Mouse (Mus musculus) embryonic facial prominence, embryonic 12.5 days (tissue): Measurements from ENCODE around the gene Lyg2. TPM values are rescaled to one million over a fixed set of nuclear protein-coding genes. Genes with fewer than 3 reads are reported as not detected.

Experiments
- ATAC-seq: fragments of 200-750 bp; cut with Nextera tagmentation; 2 replicates; pipeline ENCODE4 v1.8.0; 2017; ENCODE audit not compliant: insufficient number of reproducible peaks, insufficient read depth, low FRiP score, low TSS enrichment
- H3K27ac ChIP-seq: fragments of 300-500 bp; sonication (generic); 2 replicates; pipeline ENCODE4 v1.5.1; 2016; ENCODE audit warnings: mild to moderate bottlenecking
- H3K27me3 ChIP-seq: fragments of 300-500 bp; sonication (generic); 2 replicates; pipeline ENCODE4 v1.6.1; 2016; ENCODE audit warnings: mild to moderate bottlenecking, moderate library complexity
- H3K36me3 ChIP-seq: fragments of 300-500 bp; sonication (generic); 2 replicates; pipeline ENCODE4 v1.6.1; 2016; ENCODE audit warnings: mild to moderate bottlenecking
- H3K4me1 ChIP-seq: fragments of 300-500 bp; sonication (generic); 2 replicates; pipeline ENCODE4 v1.6.1; 2016
- H3K4me2 ChIP-seq: fragments of 300-500 bp; sonication (generic); replicated peaks from 2 replicates; pipeline ENCODE4 v1.6.1; 2016; ENCODE audit warnings: mild to moderate bottlenecking, moderate library complexity
- H3K4me3 ChIP-seq: fragments of 300-500 bp; sonication (generic); 2 replicates; pipeline ENCODE4 v1.5.1; 2016; ENCODE audit warnings: mild to moderate bottlenecking
- H3K9ac ChIP-seq: fragments of 300-500 bp; sonication (generic); 2 replicates; pipeline ENCODE4 v1.6.1; 2016; ENCODE audit warnings: mild to moderate bottlenecking, moderate library complexity
- H3K9me3 ChIP-seq: fragments of 300-500 bp; sonication (generic); 2 replicates; pipeline ENCODE4 v1.6.1; 2016; ENCODE audit warnings: mild to moderate bottlenecking, moderate library complexity
- WGBS: fragments of 180-500 bp; shearing (Covaris S2); methylation state at CpG from one replicate; pipeline ENCODE4 v1.1.7; 2016; 5-methylcytosine and 5-hydroxymethylcytosine counted together
- polyA plus RNA-seq: library from polyadenylated mRNA; unstranded; fragments of >200 nt; fragmentation: Nextera tagmentation; extraction: Ambion mirVana; gene quantifications from 2 replicates; pipeline ENCODE4 v1.2.1, GENCODE M21; 2016

The Lyg2 gene
- polyA plus RNA-seq, 1 experiment from 2014 or later: not detected

DNA sequence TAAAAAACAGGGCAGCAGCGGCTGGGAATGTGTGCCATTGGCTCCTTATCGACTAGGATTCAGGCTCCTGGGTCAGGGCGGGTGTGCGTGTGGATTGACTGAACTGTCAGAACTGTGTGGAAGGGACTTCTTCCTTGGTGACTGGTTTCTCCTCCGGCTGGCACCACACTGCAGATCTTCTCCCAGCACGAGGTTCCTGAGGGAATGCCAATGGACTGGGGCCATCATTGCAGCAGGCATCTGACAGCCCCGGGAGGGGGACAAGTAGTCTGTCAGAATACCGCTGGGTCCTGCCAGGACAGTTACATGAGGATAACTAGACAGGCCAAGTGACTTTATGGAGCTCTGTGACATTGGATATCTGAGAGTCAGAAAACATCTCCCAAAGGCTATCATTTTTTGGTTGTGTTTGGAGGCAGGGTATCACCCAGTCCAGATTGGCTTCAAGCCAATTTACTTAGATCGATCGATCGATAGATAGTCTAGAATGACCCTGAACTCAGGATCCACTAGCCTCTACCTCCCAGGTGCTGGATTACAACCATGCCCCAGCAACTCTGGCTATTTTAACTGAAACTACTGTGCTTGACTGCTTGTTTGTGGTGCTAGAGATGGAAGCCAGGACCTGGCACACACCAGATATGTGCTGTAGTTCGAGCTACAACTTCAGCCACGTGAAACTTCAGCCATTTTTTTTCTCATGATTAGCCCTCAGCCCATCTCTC is 38.4 kb downstream of the Lyg2 start:
- Histone ChIP-seq H3K27ac (no peak overlapping the region), H3K4me1 (no peaks in the 10 kb centered on the region), H3K4me2 (no peak overlapping the region), H3K27me3 (no peaks in the 10 kb centered on the region), H3K4me3 (no peak overlapping the region), H3K36me3 (peaks cover 59% of the 10 kb centered on the region), H3K9me3 (peaks cover 10% of the 10 kb centered on the region), H3K9ac (no peak overlapping the region)
- WGBS: 90% methylated on average over 13 of the region's 13 CpGs
- ATAC-seq: no peak

DNA sequence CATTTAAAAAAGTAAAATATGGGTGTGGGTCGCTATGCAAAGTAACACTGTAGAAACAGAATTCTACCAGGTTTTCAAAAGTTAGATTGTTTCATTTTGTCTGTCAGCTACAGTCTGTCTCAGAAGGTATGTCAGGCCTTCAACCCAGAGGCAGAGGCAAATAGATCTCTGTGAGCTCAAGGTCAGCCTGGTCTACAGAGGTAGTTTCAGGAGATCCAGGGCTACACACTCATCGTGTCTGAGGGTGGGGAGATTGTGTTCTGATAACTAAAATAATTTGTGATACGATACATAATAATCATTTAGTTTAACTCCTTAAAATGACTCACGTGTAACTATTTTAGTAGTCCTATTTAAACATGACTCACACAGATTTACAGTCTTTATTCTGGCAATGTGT is 43.1 kb downstream of the Lyg2 start:
- Histone ChIP-seq H3K4me1 (no peaks in the 10 kb centered on the region), H3K4me2 (peak overlapping the region; percentile 52), H3K36me3 (peaks cover 33% of the 10 kb centered on the region), H3K27ac (no peak overlapping the region), H3K4me3 (no peak overlapping the region), H3K27me3 (no peaks in the 10 kb centered on the region), H3K9ac (no peak overlapping the region), H3K9me3 (peaks cover 10% of the 10 kb centered on the region)
- no peak for ATAC-seq
- WGBS: 91% methylated on average over 4 of the region's 4 CpGs

DNA sequence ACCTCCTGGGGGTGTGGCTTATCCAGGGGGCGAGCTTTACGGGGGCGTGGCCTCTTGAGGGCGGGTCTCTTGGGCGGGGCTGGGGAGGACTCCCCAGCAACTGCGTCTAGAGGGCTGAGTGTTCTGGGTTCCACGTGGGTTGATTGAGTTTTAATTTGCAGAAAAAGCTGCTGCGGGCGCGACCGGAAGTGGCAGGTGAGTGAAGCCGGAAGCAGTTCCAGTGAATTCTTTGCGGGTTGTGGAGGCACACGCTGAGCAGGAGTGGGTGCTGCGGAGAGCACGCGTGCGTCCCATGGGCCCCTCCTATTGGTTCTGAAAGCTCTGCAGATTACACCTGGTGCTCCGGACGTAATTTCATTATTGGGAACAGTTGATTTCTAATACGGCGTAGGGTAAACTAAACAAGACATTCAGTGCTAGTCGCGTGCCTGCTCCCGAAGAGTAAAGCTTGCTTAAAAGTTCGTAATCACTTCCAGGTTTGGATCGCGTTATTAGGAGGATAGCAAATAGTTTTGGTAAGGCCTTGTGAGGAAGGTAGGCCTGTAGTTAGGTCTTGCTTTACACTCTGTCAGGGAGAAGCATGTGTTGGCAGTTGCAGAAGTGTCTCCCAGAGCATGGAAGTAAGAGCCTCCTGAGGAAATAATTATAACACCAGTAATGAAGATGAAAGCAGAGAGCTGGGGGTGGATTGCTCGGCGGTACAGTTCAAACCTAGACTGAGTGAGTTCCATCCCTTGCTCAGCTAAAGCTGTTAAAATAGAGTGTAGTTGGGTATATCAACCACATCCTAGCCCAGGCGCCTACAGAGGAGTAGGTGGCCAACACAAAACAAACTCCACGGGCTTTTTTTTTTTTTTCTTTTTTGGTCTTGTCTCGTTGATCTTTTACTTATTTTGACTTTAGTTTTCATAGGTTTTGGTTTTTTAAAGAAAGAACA is 43.9 kb downstream of the Lyg2 start:
- H3K4me3 ChIP-seq: peak overlapping the region; percentile 47
- 6% methylated on average over 33 of the region's 33 CpGs for WGBS
- H3K27ac ChIP-seq: peak overlapping the region; percentile 63; the same call in 1 of the 2 replicates
- no peaks in the 10 kb centered on the region for H3K4me1 ChIP-seq
- peak overlapping the region; percentile 52 for H3K4me2 ChIP-seq
- H3K36me3 ChIP-seq: peaks cover 25% of the 10 kb centered on the region
- peaks cover 10% of the 10 kb centered on the region for H3K9me3 ChIP-seq
- H3K27me3 ChIP-seq: no peaks in the 10 kb centered on the region
- peak overlapping the region; percentile 41; the same call in 1 of the 2 replicates for H3K9ac ChIP-seq
- peak; percentile 77 for ATAC-seq

DNA sequence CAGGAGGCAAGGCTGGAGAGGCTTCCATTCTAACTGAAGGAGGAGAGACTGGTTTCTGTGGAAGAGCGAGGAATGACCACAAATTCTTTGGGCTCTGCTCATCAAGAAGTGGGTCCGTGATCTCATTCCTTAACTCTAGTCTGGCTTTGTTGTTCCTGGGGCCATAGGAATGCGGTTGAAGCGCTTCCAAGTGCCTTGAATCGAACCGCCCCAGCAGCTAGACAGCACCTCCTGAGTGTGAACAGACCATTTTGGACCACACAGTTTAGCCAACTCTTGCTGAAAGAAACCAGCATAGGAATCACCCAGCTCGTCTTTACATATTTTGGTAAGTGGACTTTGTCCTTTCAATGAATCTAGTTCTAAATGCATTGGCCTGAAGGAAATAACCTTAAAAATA is 44.6 kb downstream of the Lyg2 start, which contains the start of gene Lipt1:
Gene Lipt1 (plus strand): TSS at position 35 of the 400 bp plus-strand sequence.
- H3K27ac ChIP-seq: peak within 1 kb of the TSS; percentile 63
- no peaks in the 10 kb centered on the region for H3K4me1 ChIP-seq
- peaks cover 10% of the 10 kb centered on the region for H3K9me3 ChIP-seq
- ATAC-seq: no peak
- no peaks in the 10 kb centered on the region for H3K27me3 ChIP-seq
- 10% methylated on average over 7 of the region's 7 CpGs for WGBS
- H3K4me2 ChIP-seq: peak within 1 kb of the TSS; percentile 52
- peaks cover 18% of the 10 kb centered on the region for H3K36me3 ChIP-seq
- peak within 1 kb of the TSS; percentile 41; the same call in 1 of the 2 replicates for H3K9ac ChIP-seq
- H3K4me3 ChIP-seq: peak within 1 kb of the TSS; percentile 47

DNA sequence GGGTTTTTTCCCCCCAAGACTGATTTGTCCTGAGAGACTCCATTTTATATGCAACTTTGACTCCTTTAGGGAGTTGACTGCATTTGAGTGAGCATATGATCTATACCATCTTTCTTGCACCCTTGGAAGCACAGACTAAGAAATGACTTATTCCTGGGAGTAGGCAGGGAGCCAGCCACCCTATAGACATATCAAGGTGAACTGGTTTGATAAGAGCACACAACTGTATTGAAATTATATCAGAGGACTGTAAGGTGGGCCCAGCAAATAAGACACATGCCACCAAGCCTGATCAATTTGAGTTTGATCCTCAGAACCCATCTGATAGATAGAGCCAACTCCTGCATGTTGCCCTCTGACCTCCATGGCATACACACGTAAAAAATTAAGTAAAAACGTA is 46.9 kb downstream of the Lyg2 start:
- no peak for ATAC-seq
- Histone ChIP-seq H3K36me3 (no peaks in the 10 kb centered on the region), H3K4me2 (no peak overlapping the region), H3K9me3 (no peaks in the 10 kb centered on the region), H3K4me1 (peaks cover 5% of the 10 kb centered on the region; the same call in 1 of the 2 replicates), H3K27me3 (no peaks in the 10 kb centered on the region), H3K4me3 (no peak overlapping the region), H3K9ac (no peak overlapping the region), H3K27ac (no peak overlapping the region)
- WGBS: 41% methylated on average over 2 of the region's 2 CpGs

DNA sequence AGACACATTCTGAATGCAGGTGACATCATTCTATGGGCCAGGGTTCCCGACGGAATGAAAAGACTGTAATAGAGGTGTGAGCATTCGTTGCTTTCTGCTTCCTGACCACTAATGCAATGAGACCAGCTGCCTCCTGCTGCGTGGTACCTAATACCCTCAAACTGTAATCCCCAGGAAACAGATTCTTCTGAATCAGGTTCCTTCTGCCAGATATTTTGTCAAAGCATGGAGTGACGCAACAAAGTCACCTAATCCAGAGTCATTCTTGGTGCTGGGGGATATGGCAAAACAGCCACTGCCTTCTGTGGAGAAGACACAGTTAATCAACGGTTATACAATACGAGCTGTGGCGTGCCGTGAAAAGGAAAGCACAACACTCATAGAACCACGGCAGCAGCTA is 47.7 kb downstream of the Lyg2 start:
- Histone ChIP-seq H3K9me3 (no peaks in the 10 kb centered on the region), H3K4me2 (no peak overlapping the region), H3K9ac (no peak overlapping the region), H3K36me3 (no peaks in the 10 kb centered on the region), H3K27ac (no peak overlapping the region), H3K4me3 (no peak overlapping the region), H3K4me1 (peaks cover 5% of the 10 kb centered on the region; the same call in 1 of the 2 replicates), H3K27me3 (no peaks in the 10 kb centered on the region)
- 64% methylated on average over 10 of the region's 10 CpGs for WGBS
- ATAC-seq: no peak

DNA sequence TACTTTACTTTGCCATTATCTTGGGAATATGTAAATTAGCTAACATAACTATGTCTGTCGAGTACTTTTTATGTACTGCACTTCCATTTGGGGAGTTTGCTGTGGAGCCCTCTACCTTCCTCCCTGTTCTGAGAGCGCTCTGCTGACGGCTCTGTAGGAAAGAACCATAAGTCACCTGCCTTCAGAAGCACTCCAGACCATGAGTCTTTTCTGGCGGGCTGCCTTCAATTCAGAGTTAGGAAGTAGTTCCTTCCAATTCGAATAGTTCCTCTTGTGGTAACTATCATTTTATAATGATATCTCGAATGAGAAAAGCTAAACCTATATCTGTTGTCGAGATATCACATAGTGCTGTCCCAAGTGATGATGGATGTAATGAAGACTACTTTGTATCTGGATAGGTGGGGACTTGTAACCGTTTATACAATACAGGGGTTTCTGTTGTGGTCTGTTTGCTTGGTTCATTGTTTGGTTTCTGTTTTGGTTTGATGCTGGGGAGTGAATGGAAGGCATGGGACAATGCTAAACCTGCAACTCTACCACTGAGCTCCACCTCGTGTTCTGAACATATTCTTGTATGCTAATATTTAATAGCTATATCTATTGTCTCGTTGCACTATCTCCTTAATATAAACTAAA is 48.5 kb downstream of the Lyg2 start:
- Histone ChIP-seq H3K27ac (no peak overlapping the region), H3K27me3 (no peaks in the 10 kb centered on the region), H3K4me3 (no peak overlapping the region), H3K9me3 (no peaks in the 10 kb centered on the region), H3K4me1 (peaks cover 5% of the 10 kb centered on the region; the same call in 1 of the 2 replicates), H3K36me3 (no peaks in the 10 kb centered on the region), H3K4me2 (no peak overlapping the region), H3K9ac (no peak overlapping the region)
- no peak for ATAC-seq
- WGBS: 72% methylated on average over 10 of the region's 10 CpGs

DNA sequence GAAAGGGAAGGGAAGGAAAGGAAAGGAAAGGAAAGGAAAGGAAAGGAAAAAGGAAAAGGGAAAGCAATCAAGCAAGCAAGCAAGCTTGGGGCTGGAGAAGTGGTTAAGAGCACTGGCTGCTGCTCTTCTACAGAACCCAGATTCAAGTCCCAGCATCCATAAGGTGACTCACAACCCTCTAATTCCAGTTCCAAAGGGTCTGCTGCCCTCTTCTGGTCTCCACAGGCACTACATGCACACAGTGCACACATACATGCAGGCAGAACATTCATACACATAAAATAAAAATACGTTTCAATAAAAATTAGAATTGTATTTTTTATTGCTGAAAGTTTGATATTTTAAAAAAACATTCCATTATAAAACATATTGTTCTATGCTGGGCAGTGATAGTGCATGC is 49.2 kb downstream of the Lyg2 start:
- no peak overlapping the region for H3K4me2 ChIP-seq
- H3K9ac ChIP-seq: no peak overlapping the region
- H3K4me3 ChIP-seq: no peak overlapping the region
- no peaks in the 10 kb centered on the region for H3K9me3 ChIP-seq
- 76% methylated on average over 1 of the region's 1 CpGs for WGBS
- H3K27ac ChIP-seq: no peak overlapping the region
- no peaks in the 10 kb centered on the region for H3K36me3 ChIP-seq
- peaks cover 5% of the 10 kb centered on the region; the same call in 1 of the 2 replicates for H3K4me1 ChIP-seq
- no peaks in the 10 kb centered on the region for H3K27me3 ChIP-seq
- no peak for ATAC-seq

DNA sequence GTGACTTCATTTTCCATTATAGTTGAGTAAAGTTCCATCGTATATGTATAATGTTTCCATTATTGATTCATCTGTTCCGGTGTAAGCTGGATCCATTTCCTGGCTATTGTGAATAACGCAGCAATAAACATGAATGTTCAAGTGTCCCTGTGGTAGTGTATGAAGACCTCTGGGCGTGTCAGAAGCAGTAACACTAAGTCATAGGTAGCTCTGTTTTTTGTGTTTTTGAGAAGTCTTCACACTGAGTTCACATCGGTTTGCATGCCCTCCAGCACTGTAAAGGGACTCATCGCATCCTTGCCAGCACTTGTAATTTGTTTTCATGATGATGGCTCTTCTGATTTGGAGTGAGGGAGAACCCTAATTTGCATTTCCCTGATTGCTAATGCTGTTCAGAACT is 50.0 kb downstream of the Lyg2 start, which contains the start of gene Tsga10:
Gene Tsga10 (minus strand): TSS at position 144 of the 400 bp plus-strand sequence.
- Histone ChIP-seq H3K4me3 (peak within 1 kb of the TSS; percentile 64), H3K27ac (peak within 1 kb of the TSS; percentile 80), H3K4me2 (peak within 1 kb of the TSS; percentile 69), H3K9me3 (no peaks in the 10 kb centered on the region), H3K36me3 (no peaks in the 10 kb centered on the region), H3K27me3 (no peaks in the 10 kb centered on the region), H3K9ac (peak within 1 kb of the TSS; percentile 69), H3K4me1 (peaks cover 5% of the 10 kb centered on the region; the same call in 1 of the 2 replicates)
- no peak for ATAC-seq
- WGBS: 82% methylated on average over 6 of the region's 6 CpGs

DNA sequence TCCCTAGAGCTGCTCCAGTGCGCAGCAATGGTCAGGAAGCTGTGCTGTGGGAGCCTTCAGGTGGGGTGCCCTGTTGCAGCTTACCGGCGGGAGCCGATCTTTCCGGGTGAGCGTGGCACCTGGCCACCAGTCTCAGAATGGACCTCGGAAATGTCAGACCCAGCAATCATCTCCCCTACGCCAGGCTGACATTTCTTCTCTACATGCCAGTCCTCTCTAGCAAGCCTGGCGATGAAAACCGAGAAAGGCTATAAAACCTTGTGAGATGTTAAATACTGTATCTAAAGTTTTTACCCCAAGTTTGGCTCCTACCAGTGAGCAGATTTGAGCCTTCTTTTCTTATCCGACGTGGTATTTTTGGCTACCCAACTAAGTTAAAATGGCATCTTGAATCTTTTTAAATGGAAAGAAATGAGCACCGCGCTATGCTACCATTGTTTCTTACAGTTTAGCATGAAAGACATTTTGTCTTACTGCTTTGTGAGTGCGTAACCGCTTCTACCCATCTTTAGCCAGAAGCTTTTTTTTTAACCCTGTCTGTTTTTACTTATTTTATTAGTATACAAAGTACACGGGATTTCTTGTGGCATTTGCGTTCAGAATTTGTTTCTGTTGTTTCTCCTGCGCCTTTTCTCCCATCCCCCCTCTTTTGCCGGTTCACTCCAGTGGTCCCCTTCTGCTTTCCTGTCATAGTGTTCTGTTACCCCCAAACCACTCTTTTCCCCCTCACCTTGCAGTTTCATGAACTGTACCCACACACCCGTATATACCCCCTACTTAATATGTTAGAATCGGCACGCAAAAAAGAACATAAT is 50.7 kb downstream of the Lyg2 start:
- H3K4me2 ChIP-seq: peak overlapping the region; percentile 69
- H3K9ac ChIP-seq: peak overlapping the region; percentile 69
- H3K4me3 ChIP-seq: peak overlapping the region; percentile 64
- H3K27me3 ChIP-seq: no peaks in the 10 kb centered on the region
- no peak for ATAC-seq
- peaks cover 5% of the 10 kb centered on the region; the same call in 1 of the 2 replicates for H3K4me1 ChIP-seq
- H3K27ac ChIP-seq: peak overlapping the region; percentile 80
- H3K36me3 ChIP-seq: no peaks in the 10 kb centered on the region
- H3K9me3 ChIP-seq: no peaks in the 10 kb centered on the region
- WGBS: 12% methylated on average over 23 of the region's 23 CpGs
